Mouse (Mus musculus) hindlimb bud, embryonic 11.5 days (tissue): ENCODE measurements at regions not wholly inside any gene's neighbourhood (a gene's known extent, or its start where the extent isn't known, plus 50 kb on each side); places are given as distances from the start of the nearest gene placed in this dataset.

ENCODE experiments used
- DNase-seq: peaks from one replicate; pipeline ENCODE4 v3.0.0-alpha.2; 2012; ENCODE audit warnings: low read depth, low spot score; ENCODE audit errors: extremely low spot score

- DNase-seq, result no peak
Observed at GRCm38 (mm10) chr4:95383216-95383892, 174.0 kb upstream of the Fggy start.

GRCm38 (mm10) chr4:95385552-95385951, 171.8 kb upstream of the Fggy start:
- no peak for DNase-seq

- DNase-seq, result no peak
Observed at GRCm38 (mm10) chr4:95386021-95386420, 171.3 kb upstream of the Fggy start.

- no peak for DNase-seq
Observed at GRCm38 (mm10) chr4:95388556-95388955, 168.8 kb upstream of the Fggy start.

GRCm38 (mm10) chr4:95389647-95390046, 167.7 kb upstream of the Fggy start:
- no peak for DNase-seq

- no peak for DNase-seq
Observed at GRCm38 (mm10) chr4:95390549-95390948, 166.8 kb upstream of the Fggy start.

GRCm38 (mm10) chr4:95395746-95396145, 161.6 kb upstream of the Fggy start:
- no peak for DNase-seq

- no peak for DNase-seq
Observed at GRCm38 (mm10) chr4:95398301-95398700, 159.0 kb upstream of the Fggy start.

GRCm38 (mm10) chr4:95402273-95402672, 155.0 kb upstream of the Fggy start:
- no peak for DNase-seq

- DNase-seq, result no peak
Observed at GRCm38 (mm10) chr4:95417075-95417474, 140.2 kb upstream of the Fggy start.

- DNase-seq, result no peak
Observed at GRCm38 (mm10) chr4:95426563-95426962, 130.7 kb upstream of the Fggy start.

GRCm38 (mm10) chr4:95434543-95434942, 122.8 kb upstream of the Fggy start:
- DNase-seq, result no peak

GRCm38 (mm10) chr4:95435080-95435479, 122.2 kb upstream of the Fggy start:
- DNase-seq, result no peak

GRCm38 (mm10) chr4:95439834-95440233, 117.5 kb upstream of the Fggy start:
- no peak for DNase-seq

GRCm38 (mm10) chr4:95443854-95444811, 113.2 kb upstream of the Fggy start:
- no peak for DNase-seq

GRCm38 (mm10) chr4:95450286-95450685, 107.0 kb upstream of the Fggy start:
- DNase-seq, result no peak

- no peak for DNase-seq
Observed at GRCm38 (mm10) chr4:95451831-95452230, 105.5 kb upstream of the Fggy start.

- DNase-seq, result no peak
Observed at GRCm38 (mm10) chr4:95456318-95456717, 101.0 kb upstream of the Fggy start.

- no peak for DNase-seq
Observed at GRCm38 (mm10) chr4:95456943-95457342, 100.4 kb upstream of the Fggy start.

GRCm38 (mm10) chr4:95462476-95462875, 94.8 kb upstream of the Fggy start:
- DNase-seq, result no peak

- DNase-seq, result no peak
Observed at GRCm38 (mm10) chr4:95463082-95463825, 94.1 kb upstream of the Fggy start.
